Comparison of ENCODE assay signal across 39 mouse cellular contexts in genomic region chr11:87613972-87614371, GRCm38 (mm10). TPM values are rescaled to one million over a fixed set of nuclear protein-coding genes. Genes with fewer than 3 reads are reported as not detected.
"Had no signal": no experiment of that assay in that cellular context is flagged by ENCODE, and none has a peak within 500 bp of the region (broad histone marks: within the 10 kb centered on the region; RNA-seq: fewer than 3 reads in every experiment).

No protein-coding gene starts in this region.

- H3K9ac ChIP-seq: heart, embryonic 12.5 days; hindbrain, embryonic 12.5 days; hindbrain, embryonic 14.5 days; intestine, embryonic 15.5 days; kidney, embryonic 15.5 days; limb, embryonic 12.5 days; liver, embryonic 13.5 days; liver, embryonic 15.5 days had no signal

- H3K4me3 ChIP-seq: heart, embryonic 10.5 days; heart, embryonic 12.5 days; hindbrain, embryonic 10.5 days; hindbrain, embryonic 12.5 days; intestine, embryonic 15.5 days; kidney, embryonic 15.5 days; left cerebral cortex, adult 2 months; limb, embryonic 10.5 days; limb, embryonic 12.5 days; liver, embryonic 13.5 days; liver, embryonic 15.5 days had no signal

- H3K27ac ChIP-seq: heart, embryonic 10.5 days; hindbrain, embryonic 10.5 days; hindbrain, embryonic 12.5 days; hindbrain, embryonic 14.5 days; intestine, embryonic 15.5 days; kidney, embryonic 15.5 days; kidney, postnatal 0 days; left cerebral cortex, adult 2 months; limb, embryonic 10.5 days; limb, embryonic 12.5 days; liver, embryonic 13.5 days; liver, embryonic 15.5 days had no signal

- H3K27me3 ChIP-seq: heart, embryonic 12.5 days; hindbrain, embryonic 12.5 days; intestine, embryonic 15.5 days; kidney, embryonic 15.5 days; limb, embryonic 12.5 days; liver, embryonic 13.5 days; liver, embryonic 15.5 days had no signal

- DNase-seq: gastrocnemius, postnatal 14 days; gastrocnemius, postnatal 36 days; heart, adult 18-20 months; heart, postnatal 10 days; heart, postnatal 4 days; kidney, adult 2 months; kidney, adult 9 months; kidney, postnatal 25 days; layer of hippocampus, adult 9-11 months; liver; liver, embryonic 13.5 days had no signal

- H3K9me3 ChIP-seq: intestine, embryonic 15.5 days; kidney, embryonic 15.5 days; limb, embryonic 10.5 days; liver, embryonic 13.5 days; liver, embryonic 15.5 days had no signal

- ATAC-seq: hindbrain, embryonic 16.5 days; inflammation-experienced regulatory T-cells, adult 6 months; intestine, embryonic 15.5 days; intestine, postnatal 0 days had no signal

- H3K4me1 ChIP-seq: heart, embryonic 10.5 days; hindbrain, embryonic 10.5 days; hindbrain, embryonic 12.5 days; intestine, embryonic 15.5 days; kidney, embryonic 15.5 days; limb, embryonic 10.5 days; limb, embryonic 12.5 days had no signal

- H3K4me2 ChIP-seq: heart, embryonic 12.5 days; hindbrain, embryonic 12.5 days; hindbrain, embryonic 14.5 days; intestine, embryonic 15.5 days; kidney, embryonic 15.5 days; limb, embryonic 12.5 days; liver, embryonic 11.5 days; liver, embryonic 13.5 days; liver, embryonic 15.5 days had no signal

RNA-seq across cellular contexts. Expression of gene Hsf5, which starts 3.0 kb away (rescaled TPM):
- total RNA-seq: gastrocnemius, postnatal 14 days; gastrocnemius, postnatal 36 days; granulocyte monocyte progenitor cell, adult 5-6 weeks; heart, adult 18-20 months; heart, postnatal 25 days had no signal
- polyA plus RNA-seq: intestine, postnatal 0 days; liver, embryonic 15.5 days had no signal

RNA-seq across cellular contexts. Expression of gene Gm11492, which starts 47.5 kb away (rescaled TPM):
- total RNA-seq: gastrocnemius, adult 8-10 months; gastrocnemius, postnatal 14 days; gastrocnemius, postnatal 36 days; granulocyte monocyte progenitor cell, adult 5-6 weeks; heart, adult 18-20 months; heart, adult 8-10 months; heart, postnatal 10 days; heart, postnatal 25 days; heart, postnatal 4 days; layer of hippocampus, adult 18-20 months; layer of hippocampus, adult 8-10 months; layer of hippocampus, postnatal 14 days; left cerebral cortex, adult 2 months had no signal
- polyA plus RNA-seq: frontal cortex, adult 2 months; heart, embryonic 10.5 days; heart, embryonic 12.5 days; heart, embryonic 14.5 days; heart, embryonic 16.5 days; hindbrain, embryonic 10.5 days; hindbrain, embryonic 12.5 days; hindbrain, embryonic 14.5 days; hindbrain, embryonic 16.5 days; inflammation-experienced regulatory T-cells, adult 6 months; intestine, embryonic 15.5 days; intestine, postnatal 0 days; kidney, adult 2 months; kidney, embryonic 15.5 days; kidney, postnatal 0 days; large intestine, adult 2 months; limb, embryonic 10.5 days; limb, embryonic 12.5 days; limb, embryonic 14.5 days; liver, embryonic 11.5 days; liver, embryonic 13.5 days; liver, embryonic 15.5 days had no signal
